Mouse (Mus musculus): ENCODE measurements at regions not wholly inside any gene's neighbourhood (a gene's known extent, or its start where the extent isn't known, plus 50 kb on each side); places are given as distances from the start of the nearest gene placed in this dataset.

DNA sequence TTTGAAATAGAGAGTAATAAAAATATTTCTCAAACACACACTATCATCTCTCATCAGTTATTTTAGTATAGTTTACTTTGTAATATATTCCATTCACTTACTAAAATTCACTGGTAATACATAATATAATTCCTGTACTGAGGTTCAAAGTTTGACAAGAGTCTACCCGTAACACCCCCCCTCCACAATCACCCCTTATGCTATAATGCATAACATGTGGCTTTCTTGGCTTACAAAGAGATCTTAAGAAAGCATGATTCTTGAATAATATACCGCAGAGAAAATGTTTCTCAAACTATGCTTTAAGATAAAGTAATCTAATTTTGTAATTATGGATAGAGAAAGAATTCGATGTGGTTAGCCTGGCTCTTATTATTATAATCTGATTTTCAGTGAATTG lies 539.7 kb downstream of the Gm11232 start:
- Histone ChIP-seq H3K4me2 (ENCODE audit: low read depth) (no peak overlapping the region), H3K36me3 (ENCODE audit: control insufficient read depth, insufficient read depth) (no peaks in the 10 kb centered on the region), H3K79me2 (ENCODE audit: control insufficient read depth, insufficient read depth) (no peaks in the 10 kb centered on the region), H3ac (ENCODE audit: control insufficient read depth, insufficient read length) (no peak overlapping the region), H3K27me3 (ENCODE audit: control insufficient read depth, insufficient read depth, insufficient read length) (no peaks in the 10 kb centered on the region), H3K4me3 (no peak overlapping the region)
- TF ChIP-seq MYOD1 (IDR thresholded peaks at IDR 0.05; ENCODE audit: control insufficient read depth in 1 of 3, insufficient read length in 2 of 3, low read depth in 2 of 3) (no peak), USF1 (IDR thresholded peaks at IDR 0.05; ENCODE audit: low read depth) (no peak), SRF (IDR thresholded peaks at IDR 0.05; ENCODE audit: control insufficient read depth, insufficient read length, low read depth) (no peak)

DNA sequence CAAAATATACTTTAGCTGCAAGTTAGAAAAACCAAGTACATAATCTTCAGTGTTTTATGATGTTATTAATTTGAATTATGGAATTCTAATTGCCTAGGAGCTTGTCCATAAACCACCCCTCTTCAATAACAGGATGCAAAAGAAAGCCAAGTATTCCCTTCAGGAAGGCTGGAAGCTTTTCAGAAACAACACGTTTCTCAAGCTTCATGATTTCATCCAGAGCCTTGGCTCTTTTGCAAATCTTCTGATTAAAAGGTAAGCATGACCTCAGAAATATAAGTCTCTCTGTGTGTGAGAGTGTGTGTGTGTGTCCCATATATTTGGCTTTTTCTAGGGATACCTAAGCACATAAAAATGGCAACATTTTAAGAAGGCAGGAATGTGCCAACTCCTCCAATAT lies 570.0 kb downstream of the Gm11232 start:
- TF ChIP-seq TCF12 (IDR thresholded peaks at IDR 0.05; ENCODE audit: insufficient read depth, poor library complexity, severe bottlenecking) (no peak), POLR2A (IDR thresholded peaks at IDR 0.05; ENCODE audit: insufficient read length, low read depth) (no peak), POLR2AphosphoS2 (IDR thresholded peaks at IDR 0.05; ENCODE audit: insufficient read length, low read depth) (no peak), MYOD1 (IDR thresholded peaks at IDR 0.05; ENCODE audit: control insufficient read depth in 1 of 3, insufficient read length in 2 of 3, low read depth in 2 of 3) (no peak), E2F4 (IDR thresholded peaks at IDR 0.05; ENCODE audit: insufficient read depth) (no peak), MYOG (IDR thresholded peaks at IDR 0.05; ENCODE audit: control insufficient read depth in 1 of 3, insufficient read depth in 1 of 3, insufficient read length in 2 of 3, low read depth in 2 of 3) (no peak), CEBPB (IDR thresholded peaks at IDR 0.05; ENCODE audit: insufficient read depth, poor library complexity, severe bottlenecking) (no peak), REST (IDR thresholded peaks at IDR 0.05; ENCODE audit: insufficient read depth, insufficient read length) (no peak), USF1 (IDR thresholded peaks at IDR 0.05; ENCODE audit: low read depth) (no peak), SRF (IDR thresholded peaks at IDR 0.05; ENCODE audit: control insufficient read depth, insufficient read length, low read depth) (no peak), TCF3 (IDR thresholded peaks at IDR 0.05; ENCODE audit: insufficient read length, low read depth) (no peak), MAX (IDR thresholded peaks at IDR 0.05; ENCODE audit: low read depth) (no peak)
- H3K4me3 ChIP-seq: no peak overlapping the region
- no peak overlapping the region for H3K4me2 ChIP-seq (ENCODE audit: low read depth)
- no peaks in the 10 kb centered on the region for H3K27me3 ChIP-seq (ENCODE audit: control insufficient read depth, insufficient read depth, insufficient read length)
- no peaks in the 10 kb centered on the region for H3K79me2 ChIP-seq (ENCODE audit: control insufficient read depth, insufficient read depth)
- no peaks in the 10 kb centered on the region for H3K36me3 ChIP-seq (ENCODE audit: control insufficient read depth, insufficient read depth)
- H3ac ChIP-seq (ENCODE audit: control insufficient read depth, insufficient read length): no peak overlapping the region

DNA sequence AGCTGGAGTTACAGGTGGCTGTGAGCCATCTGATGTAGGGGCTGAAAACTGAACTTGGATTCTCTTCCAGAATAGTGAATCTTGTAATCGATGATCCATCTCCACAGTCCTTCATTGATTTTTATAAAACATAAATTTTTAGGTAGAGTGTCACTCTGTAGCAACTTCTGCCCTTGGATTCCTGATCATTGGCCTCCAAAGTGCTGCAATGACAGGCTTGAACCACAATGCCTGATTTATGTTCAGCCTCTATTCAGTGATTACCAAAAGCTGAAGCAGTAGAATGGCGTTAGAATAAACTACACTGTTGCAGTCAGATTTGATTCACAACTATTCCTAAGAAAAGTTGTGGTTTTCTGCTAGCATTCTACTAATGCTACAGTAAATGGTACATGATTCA lies 580.1 kb downstream of the Gm11232 start:
- no peaks in the 10 kb centered on the region for H3K36me3 ChIP-seq (ENCODE audit: control insufficient read depth, insufficient read depth)
- H3ac ChIP-seq (ENCODE audit: control insufficient read depth, insufficient read length): no peak overlapping the region
- H3K4me3 ChIP-seq: no peak overlapping the region
- TF ChIP-seq MAX (IDR thresholded peaks at IDR 0.05; ENCODE audit: low read depth) (no peak), POLR2AphosphoS2 (IDR thresholded peaks at IDR 0.05; ENCODE audit: insufficient read length, low read depth) (no peak), E2F4 (IDR thresholded peaks at IDR 0.05; ENCODE audit: insufficient read depth) (no peak), TCF12 (IDR thresholded peaks at IDR 0.05; ENCODE audit: insufficient read depth, poor library complexity, severe bottlenecking) (no peak), MYOG (IDR thresholded peaks at IDR 0.05; ENCODE audit: control insufficient read depth in 1 of 3, insufficient read depth in 1 of 3, insufficient read length in 2 of 3, low read depth in 2 of 3) (no peak), SRF (IDR thresholded peaks at IDR 0.05; ENCODE audit: control insufficient read depth, insufficient read length, low read depth) (no peak), TCF3 (IDR thresholded peaks at IDR 0.05; ENCODE audit: insufficient read length, low read depth) (no peak), MYOD1 (IDR thresholded peaks at IDR 0.05; ENCODE audit: control insufficient read depth in 1 of 3, insufficient read length in 2 of 3, low read depth in 2 of 3) (no peak), REST (IDR thresholded peaks at IDR 0.05; ENCODE audit: insufficient read depth, insufficient read length) (no peak), CEBPB (IDR thresholded peaks at IDR 0.05; ENCODE audit: insufficient read depth, poor library complexity, severe bottlenecking) (no peak)
- no peaks in the 10 kb centered on the region for H3K27me3 ChIP-seq (ENCODE audit: control insufficient read depth, insufficient read depth, insufficient read length)
- H3K79me2 ChIP-seq (ENCODE audit: control insufficient read depth, insufficient read depth): no peaks in the 10 kb centered on the region
- H3K4me2 ChIP-seq (ENCODE audit: low read depth): no peak overlapping the region

DNA sequence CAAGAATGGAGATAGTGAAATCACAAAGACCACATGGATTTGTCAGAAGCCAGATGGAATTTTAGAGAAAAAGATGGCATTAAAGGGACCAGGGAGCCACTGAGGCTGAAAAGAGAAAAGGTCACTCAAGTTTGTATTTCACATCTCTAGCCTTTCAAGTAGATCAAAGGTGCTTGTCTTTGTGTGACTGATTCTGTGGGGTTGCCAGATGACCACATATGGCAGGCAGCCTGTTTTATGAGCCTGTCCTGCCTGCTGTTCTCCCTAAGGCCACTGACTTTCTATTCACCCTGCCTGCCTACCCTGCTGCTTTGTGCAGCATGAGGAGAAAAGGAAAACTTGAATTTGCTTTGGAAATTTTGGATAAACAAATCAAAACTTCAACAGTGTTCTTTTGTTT lies 592.0 kb downstream of the Gm11232 start:
- TF ChIP-seq POLR2A (IDR thresholded peaks at IDR 0.05; ENCODE audit: insufficient read length, low read depth): no peak
- TF ChIP-seq TCF12 (IDR thresholded peaks at IDR 0.05; ENCODE audit: insufficient read depth, poor library complexity, severe bottlenecking): no peak
- TF ChIP-seq POLR2AphosphoS2 (IDR thresholded peaks at IDR 0.05; ENCODE audit: insufficient read length, low read depth): no peak
- TF ChIP-seq TCF3 (IDR thresholded peaks at IDR 0.05; ENCODE audit: insufficient read length, low read depth): no peak
- TF ChIP-seq E2F4 (IDR thresholded peaks at IDR 0.05; ENCODE audit: insufficient read depth): no peak
- no peak for TF ChIP-seq USF1 (IDR thresholded peaks at IDR 0.05; ENCODE audit: low read depth)
- no peak for TF ChIP-seq MYOG (IDR thresholded peaks at IDR 0.05; ENCODE audit: control insufficient read depth in 1 of 3, insufficient read depth in 1 of 3, insufficient read length in 2 of 3, low read depth in 2 of 3)
- TF ChIP-seq CEBPB (IDR thresholded peaks at IDR 0.05; ENCODE audit: insufficient read depth, poor library complexity, severe bottlenecking): no peak
- TF ChIP-seq REST (IDR thresholded peaks at IDR 0.05; ENCODE audit: insufficient read depth, insufficient read length): no peak
- no peak for TF ChIP-seq SRF (IDR thresholded peaks at IDR 0.05; ENCODE audit: control insufficient read depth, insufficient read length, low read depth)
- TF ChIP-seq MYOD1 (IDR thresholded peaks at IDR 0.05; ENCODE audit: control insufficient read depth in 1 of 3, insufficient read length in 2 of 3, low read depth in 2 of 3): no peak
- TF ChIP-seq MAX (IDR thresholded peaks at IDR 0.05; ENCODE audit: low read depth): no peak
- Histone ChIP-seq H3K4me2 (ENCODE audit: low read depth) (no peak overlapping the region), H3K79me2 (ENCODE audit: control insufficient read depth, insufficient read depth) (no peaks in the 10 kb centered on the region), H3ac (ENCODE audit: control insufficient read depth, insufficient read length) (no peak overlapping the region), H3K4me3 (no peak overlapping the region), H3K27me3 (ENCODE audit: control insufficient read depth, insufficient read depth, insufficient read length) (no peaks in the 10 kb centered on the region), H3K36me3 (ENCODE audit: control insufficient read depth, insufficient read depth) (no peaks in the 10 kb centered on the region)

DNA sequence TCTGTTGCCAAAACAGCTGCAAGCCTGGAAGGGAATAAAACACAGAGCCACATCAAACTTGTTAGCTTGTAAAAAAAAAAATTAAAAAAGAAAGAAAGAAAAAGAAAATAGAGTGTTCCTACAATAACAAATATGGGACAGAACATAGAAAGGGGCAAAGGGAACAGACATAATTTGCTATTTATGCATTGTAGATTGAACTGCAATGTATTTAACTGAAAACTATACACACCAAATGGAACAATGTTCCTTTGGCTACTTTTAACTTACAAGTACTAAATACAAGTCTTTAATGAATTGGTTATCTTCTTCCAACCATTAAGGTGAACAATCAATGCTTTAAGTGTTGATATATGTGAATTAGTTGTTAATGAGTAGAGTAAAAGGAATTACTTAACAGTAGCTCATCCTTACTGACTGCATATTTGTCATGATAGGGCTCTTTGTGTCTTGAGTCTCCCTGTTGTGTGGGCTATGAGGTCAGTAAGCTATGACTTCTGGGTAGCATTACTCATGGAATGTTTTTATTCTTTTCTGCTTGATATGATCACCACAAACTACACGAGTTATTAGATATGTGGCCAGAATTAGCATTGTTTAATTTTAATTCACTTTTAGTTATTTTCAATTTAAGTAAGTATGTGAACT lies 597.0 kb upstream of the Megf9 start:
- TF ChIP-seq CEBPB (IDR thresholded peaks at IDR 0.05; ENCODE audit: insufficient read depth, poor library complexity, severe bottlenecking) (no peak), TCF12 (IDR thresholded peaks at IDR 0.05; ENCODE audit: insufficient read depth, poor library complexity, severe bottlenecking) (no peak), POLR2A (IDR thresholded peaks at IDR 0.05; ENCODE audit: insufficient read length, low read depth) (no peak), E2F4 (IDR thresholded peaks at IDR 0.05; ENCODE audit: insufficient read depth) (no peak), TCF3 (IDR thresholded peaks at IDR 0.05; ENCODE audit: insufficient read length, low read depth) (no peak), REST (IDR thresholded peaks at IDR 0.05; ENCODE audit: insufficient read depth, insufficient read length) (no peak), MAX (IDR thresholded peaks at IDR 0.05; ENCODE audit: low read depth) (no peak), SRF (IDR thresholded peaks at IDR 0.05; ENCODE audit: control insufficient read depth, insufficient read length, low read depth) (no peak), MYOG (IDR thresholded peaks at IDR 0.05; ENCODE audit: control insufficient read depth in 1 of 3, insufficient read depth in 1 of 3, insufficient read length in 2 of 3, low read depth in 2 of 3) (no peak), POLR2AphosphoS2 (IDR thresholded peaks at IDR 0.05; ENCODE audit: insufficient read length, low read depth) (no peak), USF1 (IDR thresholded peaks at IDR 0.05; ENCODE audit: low read depth) (no peak), MYOD1 (IDR thresholded peaks at IDR 0.05; ENCODE audit: control insufficient read depth in 1 of 3, insufficient read length in 2 of 3, low read depth in 2 of 3) (no peak)

More for the DNA sequence above, 597.0 kb upstream of the Megf9 start:
- Histone ChIP-seq H3K4me2 (ENCODE audit: low read depth) (no peak overlapping the region), H3K36me3 (ENCODE audit: control insufficient read depth, insufficient read depth) (no peaks in the 10 kb centered on the region), H3K79me2 (ENCODE audit: control insufficient read depth, insufficient read depth) (no peaks in the 10 kb centered on the region), H3ac (ENCODE audit: control insufficient read depth, insufficient read length) (no peak overlapping the region), H3K4me3 (no peak overlapping the region), H3K27me3 (ENCODE audit: control insufficient read depth, insufficient read depth, insufficient read length) (no peaks in the 10 kb centered on the region)

Measured in myocyte (in vitro differentiated cells).